Mouse (Mus musculus) MEL (cell line): ENCODE data around the gene Usp37.

Experiments used
- CHD2 ChIP-seq: IDR thresholded peaks from 2 replicates; pipeline ENCODE4 v1.6.1; 2011; ENCODE audit warnings: low read length, improper control_type of control experiment
- CTCF ChIP-seq, 3 experiments: IDR thresholded peaks in 2 of 3; conservative IDR thresholded peaks in 1 of 3; 2 replicates each; pipeline ENCODE4 v1.5.1; 2011 to 2012; ENCODE audit warnings: low read length in 3 of 3, low read depth in 2 of 3, mild to moderate bottlenecking in 2 of 3, improper control_type of control experiment in 1 of 3, inconsistent platforms in 1 of 3, mixed read lengths in 1 of 3, moderate library complexity in 1 of 3; ENCODE audit not compliant: control insufficient read depth in 1 of 3, insufficient read depth in 1 of 3, poor library complexity in 1 of 3, severe bottlenecking in 1 of 3
- EP300 ChIP-seq, 2 experiments: IDR thresholded peaks; 2 replicates each; pipeline ENCODE4 v1.6.1; 2011; ENCODE audit warnings: improper control_type of control experiment in 2 of 2, low read length in 2 of 2, low read depth in 1 of 2, mild to moderate bottlenecking in 1 of 2
- ETS1 ChIP-seq: IDR thresholded peaks from 2 replicates; pipeline ENCODE4 v1.6.1; 2012; ENCODE audit warnings: low read depth, mild to moderate bottlenecking, inconsistent platforms, low read length, improper control_type of control experiment, moderate library complexity
- GABPA ChIP-seq: IDR thresholded peaks from 2 replicates; pipeline ENCODE4 v1.6.1; 2012; ENCODE audit warnings: low read depth, mild to moderate bottlenecking, inconsistent platforms, low read length, improper control_type of control experiment, moderate library complexity
- GATA1 ChIP-seq: IDR thresholded peaks from 2 replicates; pipeline ENCODE4 v1.6.1; 2011; ENCODE audit warnings: low read depth, low read length, improper control_type of control experiment
- MAX ChIP-seq: IDR thresholded peaks from 2 replicates; pipeline ENCODE4 v1.6.1; 2011; ENCODE audit warnings: low read length, improper control_type of control experiment
- MAZ ChIP-seq: IDR thresholded peaks from 2 replicates; pipeline ENCODE4 v1.6.1; 2012; ENCODE audit warnings: low read depth, mild to moderate bottlenecking, inconsistent platforms, low read length, improper control_type of control experiment
- MXI1 ChIP-seq: IDR thresholded peaks from 2 replicates; pipeline ENCODE4 v1.6.1; 2011; ENCODE audit warnings: mild to moderate bottlenecking, low read depth, low read length, improper control_type of control experiment
- POLR2A ChIP-seq, 2 experiments: IDR thresholded peaks; 2 replicates each; pipeline ENCODE4 v1.6.1; 2011 to 2012; ENCODE audit warnings: low read length in 2 of 2, mild to moderate bottlenecking in 2 of 2, control low read depth in 1 of 2, improper control_type of control experiment in 1 of 2, low read depth in 1 of 2, moderate library complexity in 1 of 2; ENCODE audit not compliant: control insufficient read depth in 1 of 2, insufficient read depth in 1 of 2, poor library complexity in 1 of 2
- POLR2AphosphoS5 ChIP-seq: IDR thresholded peaks from 2 replicates; pipeline ENCODE4 v1.6.1; 2012; ENCODE audit warnings: low read depth, borderline replicate concordance, mild to moderate bottlenecking, inconsistent platforms, low read length, moderate library complexity, mixed read lengths
- RAD21 ChIP-seq: IDR thresholded peaks from 2 replicates; pipeline ENCODE4 v1.6.1; 2011; ENCODE audit warnings: mild to moderate bottlenecking, low read depth, low read length, improper control_type of control experiment
- ZMIZ1 ChIP-seq: IDR thresholded peaks from 2 replicates; pipeline ENCODE4 v1.6.1; 2012; ENCODE audit warnings: low read depth, mild to moderate bottlenecking, inconsistent platforms, low read length, improper control_type of control experiment, moderate library complexity
- ZNF384 ChIP-seq: IDR thresholded peaks from 2 replicates; pipeline ENCODE4 v1.6.1; 2012; ENCODE audit warnings: low read depth, mild to moderate bottlenecking, inconsistent platforms, low read length, improper control_type of control experiment

DNA sequence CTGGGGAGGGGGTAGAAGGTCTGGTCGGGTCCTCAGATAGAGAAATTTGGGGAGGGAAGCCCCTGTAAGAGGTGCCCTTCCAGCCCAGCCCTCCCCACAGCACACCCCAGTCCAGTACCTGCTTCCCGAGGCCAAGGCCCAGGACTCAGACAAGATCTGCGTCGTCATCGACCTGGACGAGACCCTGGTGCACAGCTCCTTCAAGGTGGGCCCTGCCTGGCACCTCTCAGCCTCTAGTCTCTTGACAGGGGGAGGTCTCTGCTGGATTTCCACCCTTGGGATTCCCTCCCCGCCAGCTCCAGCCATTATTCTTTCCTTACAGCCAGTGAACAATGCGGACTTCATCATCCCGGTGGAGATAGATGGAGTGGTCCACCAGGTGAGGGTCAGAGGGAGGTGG, 150.4 kb downstream of the Usp37 start:
- TF ChIP-seq EP300 (IDR thresholded peaks at IDR 0.05; ENCODE audit: low read depth in 1 of 2, low read length in 2 of 2): no peak
- no peak for TF ChIP-seq CTCF (IDR thresholded peaks at IDR 0.05 in 2 of 3, conservative IDR thresholded peaks at IDR 0.05 in 1 of 3; ENCODE audit: control insufficient read depth in 1 of 3, insufficient read depth in 1 of 3, low read depth in 2 of 3, low read length in 3 of 3, poor library complexity in 1 of 3, severe bottlenecking in 1 of 3)
- TF ChIP-seq MAZ: no peak
- no peak for TF ChIP-seq ZNF384
- TF ChIP-seq MXI1: no peak
- TF ChIP-seq CHD2: no peak
- TF ChIP-seq POLR2AphosphoS5: no peak
- TF ChIP-seq POLR2A (IDR thresholded peaks at IDR 0.05; ENCODE audit: control insufficient read depth in 1 of 2, insufficient read depth in 1 of 2, low read depth in 1 of 2, low read length in 2 of 2, poor library complexity in 1 of 2): no peak
- TF ChIP-seq ETS1: no peak
- TF ChIP-seq GABPA: no peak
- TF ChIP-seq GATA1: no peak
- TF ChIP-seq ZMIZ1: no peak
- no peak for TF ChIP-seq MAX
- no peak for TF ChIP-seq RAD21
